Mouse (Mus musculus) neural tube, embryonic 14.5 days (tissue): ENCODE results near the gene Slc46a2. TPM values are rescaled to one million over a fixed set of nuclear protein-coding genes. Genes with fewer than 3 reads are reported as not detected.
A peak's percentile ranks its signal among the peaks of the same experiment; 100 is the strongest.

Source experiments
- ATAC-seq: fragments of 200-750 bp; cut with Nextera tagmentation; 2 replicates; pipeline ENCODE4 v1.8.0; 2017; ENCODE audit warnings: low read depth, mild to moderate bottlenecking, moderate TSS enrichment, moderate library complexity
- H3K27ac ChIP-seq: fragments of 300-500 bp; sonication (generic); 2 replicates; pipeline ENCODE4 v1.5.1; 2014; ENCODE audit warnings: low read depth, mild to moderate bottlenecking, control low read depth, low read length, moderate library complexity, mixed read lengths
- H3K27me3 ChIP-seq: fragments of 300-500 bp; sonication (generic); 2 replicates; pipeline ENCODE4 v1.6.1; 2014; ENCODE audit warnings: low read length; ENCODE audit not compliant: control insufficient read depth, insufficient read depth
- H3K36me3 ChIP-seq: fragments of 300-500 bp; sonication (generic); 2 replicates; pipeline ENCODE4 v1.6.1; 2014; ENCODE audit warnings: low read length, mixed read lengths; ENCODE audit not compliant: control insufficient read depth, insufficient read depth
- H3K4me1 ChIP-seq: fragments of 300-500 bp; sonication (generic); 2 replicates; pipeline ENCODE4 v1.6.1; 2014; ENCODE audit warnings: low read length; ENCODE audit not compliant: control insufficient read depth, insufficient read depth
- H3K4me2 ChIP-seq: fragments of 300-500 bp; sonication (generic); 2 replicates; pipeline ENCODE4 v1.6.1; 2014; ENCODE audit warnings: mild to moderate bottlenecking, low read depth, low read length, control low read depth
- H3K4me3 ChIP-seq: fragments of 300-500 bp; sonication (generic); 2 replicates; pipeline ENCODE4 v1.5.1; 2014; ENCODE audit warnings: low read depth, low read length, control low read depth, mixed read lengths
- H3K9ac ChIP-seq: fragments of 300-500 bp; sonication (generic); replicated peaks from 2 replicates; pipeline ENCODE4 v1.6.1; 2014; ENCODE audit warnings: low read depth, mild to moderate bottlenecking, control low read depth, low read length, mixed read lengths
- H3K9me3 ChIP-seq: fragments of 300-500 bp; sonication (generic); 2 replicates; pipeline ENCODE4 v1.6.1; 2016; ENCODE audit warnings: low read length; ENCODE audit not compliant: control insufficient read depth
- WGBS: fragments of 180-500 bp; shearing (Covaris S2); extraction: QIAGEN DNeasy Blood & Tissue Kit; methylation state at CpG from one replicate; pipeline ENCODE4 v1.1.7; 2014; 5-methylcytosine and 5-hydroxymethylcytosine counted together
- polyA plus RNA-seq: library from polyadenylated mRNA; unstranded; fragments of >200 nt; fragmentation: Nextera tagmentation; extraction: Ambion mirVana; gene quantifications from 2 replicates; pipeline ENCODE4 v1.2.1, GENCODE M21; 2014

Slc46a2 gene
- polyA plus RNA-seq, 1 experiment from 2014 or later, result 0.07 TPM

DNA sequence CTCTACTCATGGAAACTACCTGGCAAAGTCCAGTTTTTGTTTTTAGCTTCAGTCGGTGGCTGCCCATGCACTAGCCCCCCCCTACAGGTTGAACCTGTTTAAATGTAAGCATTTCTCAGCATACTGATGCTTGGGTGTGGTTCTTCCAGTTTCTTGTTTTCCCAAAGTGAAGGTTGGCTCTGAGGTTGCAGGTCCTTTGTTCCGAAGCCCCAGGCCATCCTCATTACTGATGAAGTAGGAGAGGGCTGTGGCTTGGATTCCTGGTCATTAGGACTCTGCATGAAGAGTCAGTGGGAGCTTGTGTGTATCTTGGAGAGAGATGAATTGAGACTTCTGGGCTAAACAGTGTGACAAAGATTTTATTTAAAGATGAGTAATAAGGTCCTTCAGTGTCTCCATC lies 33.6 kb downstream of the Slc46a2 start:
- ATAC-seq, result no peak
- Histone ChIP-seq H3K9me3 (no peaks in the 10 kb centered on the region), H3K27me3 (no peaks in the 10 kb centered on the region), H3K36me3 (0 out of 2 replicates have a peak, but pooled peaks cover 3% of the 10 kb centered on the region), H3K4me1 (no peaks in the 10 kb centered on the region), H3K9ac (no peak overlapping the region), H3K27ac (no peak overlapping the region), H3K4me3 (no peak overlapping the region), H3K4me2 (no peak overlapping the region)
- WGBS, result 91% methylated on average over 2 of the region's 2 CpGs

DNA sequence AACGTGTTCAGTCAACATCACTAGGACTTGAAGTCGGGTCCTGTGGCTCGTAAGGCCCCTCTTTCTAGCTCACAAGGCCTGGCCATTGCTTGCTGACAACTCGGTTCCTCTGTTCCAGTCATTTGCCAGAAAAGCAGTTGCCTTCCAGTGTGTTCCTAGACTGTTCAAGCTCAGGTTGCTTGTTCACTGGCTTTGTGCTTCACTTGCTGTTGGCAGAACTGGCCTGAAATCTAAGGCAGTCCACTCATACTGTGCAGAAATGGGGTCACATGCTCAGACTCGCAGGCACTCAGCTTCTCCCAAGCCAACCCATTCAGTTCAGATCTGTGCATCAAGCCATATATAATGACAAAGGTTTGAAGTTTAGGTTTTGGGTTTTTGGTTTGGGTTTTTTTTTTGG lies 34.1 kb downstream of the Slc46a2 start:
- H3K27ac ChIP-seq, result no peak overlapping the region
- H3K27me3 ChIP-seq, result no peaks in the 10 kb centered on the region
- H3K4me2 ChIP-seq, result no peak overlapping the region
- no peak overlapping the region for H3K9ac ChIP-seq
- H3K9me3 ChIP-seq, result no peaks in the 10 kb centered on the region
- H3K36me3 ChIP-seq, result 0 out of 2 replicates have a peak, but pooled peaks cover 3% of the 10 kb centered on the region
- no peak overlapping the region for H3K4me3 ChIP-seq
- ATAC-seq, result no peak
- WGBS, result 95% methylated on average over 5 of the region's 5 CpGs
- H3K4me1 ChIP-seq, result no peaks in the 10 kb centered on the region

GRCm38 (mm10) chr4:59879444-59879843 lies 35.4 kb downstream of the Slc46a2 start:
- Histone ChIP-seq H3K27ac (no peak overlapping the region), H3K9me3 (no peaks in the 10 kb centered on the region), H3K4me3 (no peak overlapping the region), H3K4me1 (no peaks in the 10 kb centered on the region), H3K9ac (no peak overlapping the region), H3K4me2 (no peak overlapping the region), H3K36me3 (no peaks in the 10 kb centered on the region), H3K27me3 (no peaks in the 10 kb centered on the region)
- ATAC-seq, result no peak
- 77% methylated on average over 3 of the region's 3 CpGs for WGBS

DNA sequence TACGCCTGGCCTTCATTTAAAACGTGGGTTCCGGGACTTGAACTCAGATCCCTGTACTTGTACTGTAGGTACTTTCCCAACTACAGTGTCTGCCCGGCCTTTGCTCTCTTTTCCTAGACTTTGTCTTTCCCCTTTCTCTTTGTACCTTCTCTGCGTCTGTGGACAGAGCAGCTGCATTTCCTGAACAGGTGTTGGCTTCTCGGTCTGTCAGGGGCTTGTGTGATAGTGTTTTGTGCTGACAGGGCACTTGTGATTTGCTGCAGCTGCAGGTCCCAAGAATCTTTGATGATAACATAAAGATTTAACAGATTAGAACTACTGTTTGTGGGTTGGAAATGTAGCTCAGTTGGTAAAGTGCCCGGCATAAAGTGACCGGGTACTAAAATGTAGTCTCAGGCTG lies 36.3 kb downstream of the Slc46a2 start:
- 91% methylated on average over 8 of the region's 8 CpGs for WGBS
- no peaks in the 10 kb centered on the region for H3K9me3 ChIP-seq

DNA sequence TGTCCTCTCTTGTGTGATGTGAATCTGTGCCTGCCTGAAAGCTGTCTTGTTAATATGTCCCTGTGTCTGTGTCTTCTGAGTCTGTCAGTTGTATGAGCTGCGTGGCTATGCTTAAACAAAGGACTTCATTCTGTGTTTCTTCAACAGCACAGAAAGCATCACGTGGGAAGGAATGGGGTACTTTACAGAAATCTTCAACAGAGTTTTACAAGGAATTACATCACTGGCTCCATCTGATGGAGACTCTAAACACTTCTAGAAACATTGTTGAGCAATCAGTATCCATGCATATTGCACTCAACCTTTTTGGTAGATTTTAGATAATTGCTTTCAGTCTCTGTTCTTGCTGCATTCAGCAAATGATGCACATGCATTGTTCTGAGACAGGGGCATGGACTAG lies 37.8 kb downstream of the Slc46a2 start:
- no peak overlapping the region for H3K27ac ChIP-seq
- 64% methylated on average over 2 of the region's 2 CpGs for WGBS

More for the DNA sequence above, 36.3 kb downstream of the Slc46a2 start:
- no peak overlapping the region for H3K27ac ChIP-seq
- no peak overlapping the region for H3K9ac ChIP-seq
- no peaks in the 10 kb centered on the region for H3K36me3 ChIP-seq
- H3K4me3 ChIP-seq, result no peak overlapping the region
- ATAC-seq, result no peak
- no peaks in the 10 kb centered on the region for H3K27me3 ChIP-seq
- no peak overlapping the region for H3K4me2 ChIP-seq
- no peaks in the 10 kb centered on the region for H3K4me1 ChIP-seq

DNA sequence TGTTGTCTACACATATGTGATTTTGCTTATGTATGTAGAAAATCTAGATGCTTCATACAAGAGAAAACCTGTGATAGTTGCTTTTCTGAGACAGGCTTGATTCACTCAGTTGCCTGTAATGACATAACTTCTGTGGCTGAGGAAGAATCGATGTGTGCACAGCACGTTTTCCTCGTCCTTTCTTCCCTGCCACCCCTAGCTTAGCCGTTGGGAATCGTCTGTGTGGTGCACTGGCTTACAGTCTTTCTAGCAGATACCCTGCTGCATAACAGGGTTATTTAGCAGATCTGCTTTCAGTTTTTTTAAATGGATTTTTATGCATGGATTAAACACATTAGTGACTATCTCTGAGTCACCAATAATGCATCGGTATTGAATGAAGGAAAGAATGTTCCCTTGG lies 38.3 kb downstream of the Slc46a2 start:
- Histone ChIP-seq H3K36me3 (no peaks in the 10 kb centered on the region), H3K27me3 (no peaks in the 10 kb centered on the region), H3K27ac (no peak overlapping the region), H3K4me1 (no peaks in the 10 kb centered on the region), H3K9ac (no peak overlapping the region), H3K9me3 (no peaks in the 10 kb centered on the region), H3K4me2 (no peak overlapping the region), H3K4me3 (no peak overlapping the region)
- 74% methylated on average over 6 of the region's 6 CpGs for WGBS
- ATAC-seq, result no peak

More for the DNA sequence above, 37.8 kb downstream of the Slc46a2 start:
- no peak overlapping the region for H3K4me2 ChIP-seq
- H3K4me1 ChIP-seq, result no peaks in the 10 kb centered on the region
- H3K27me3 ChIP-seq, result no peaks in the 10 kb centered on the region
- no peaks in the 10 kb centered on the region for H3K36me3 ChIP-seq
- no peak for ATAC-seq
- no peak overlapping the region for H3K9ac ChIP-seq
- no peak overlapping the region for H3K4me3 ChIP-seq
- H3K9me3 ChIP-seq, result no peaks in the 10 kb centered on the region

- H3K9ac ChIP-seq, result no peak overlapping the region
- 52% methylated on average over 5 of the region's 5 CpGs for WGBS
- ATAC-seq, result no peak
- no peak overlapping the region for H3K27ac ChIP-seq
- no peaks in the 10 kb centered on the region for H3K9me3 ChIP-seq
- H3K4me1 ChIP-seq, result no peaks in the 10 kb centered on the region
- no peak overlapping the region for H3K4me2 ChIP-seq
- H3K36me3 ChIP-seq, result no peaks in the 10 kb centered on the region
- H3K4me3 ChIP-seq, result no peak overlapping the region
- H3K27me3 ChIP-seq, result no peaks in the 10 kb centered on the region
Observed at GRCm38 (mm10) chr4:59873830-59874229, 41.0 kb downstream of the Slc46a2 start.

- no peak for ATAC-seq
- H3K9me3 ChIP-seq, result no peaks in the 10 kb centered on the region
- WGBS, result 40% methylated on average over 6 of the region's 6 CpGs
- no peak overlapping the region for H3K27ac ChIP-seq
- no peak overlapping the region for H3K9ac ChIP-seq
- no peaks in the 10 kb centered on the region for H3K36me3 ChIP-seq
- H3K4me1 ChIP-seq, result no peaks in the 10 kb centered on the region
- H3K4me3 ChIP-seq, result no peak overlapping the region
- H3K4me2 ChIP-seq, result no peak overlapping the region
- no peaks in the 10 kb centered on the region for H3K27me3 ChIP-seq
Observed at GRCm38 (mm10) chr4:59873240-59873639, 41.6 kb downstream of the Slc46a2 start.

GRCm38 (mm10) chr4:59870859-59871591 lies 43.8 kb downstream of the Slc46a2 start:
- Histone ChIP-seq H3K9ac (no peak overlapping the region), H3K4me2 (no peak overlapping the region), H3K36me3 (no peaks in the 10 kb centered on the region), H3K4me3 (no peak overlapping the region), H3K27ac (no peak overlapping the region), H3K4me1 (no peaks in the 10 kb centered on the region), H3K9me3 (no peaks in the 10 kb centered on the region), H3K27me3 (no peaks in the 10 kb centered on the region)
- WGBS, result 61% methylated on average over 9 of the region's 9 CpGs
- ATAC-seq, result peak; percentile 75
